Mouse (Mus musculus) myocyte (in vitro differentiated cells): ENCODE measurements around the gene Vdr.

Source experiments
- CEBPB ChIP-seq: IDR thresholded peaks from 2 replicates; pipeline ENCODE4 v1.6.1; 2011; ENCODE audit warnings: mild to moderate bottlenecking, moderate library complexity; ENCODE audit not compliant: poor library complexity, insufficient read depth, severe bottlenecking
- E2F4 ChIP-seq: IDR thresholded peaks from one replicate; pipeline ENCODE4 v1.6.1; 2011; ENCODE audit warnings: mild to moderate bottlenecking, control low read depth, moderate library complexity; ENCODE audit not compliant: insufficient read depth
- MAX ChIP-seq: IDR thresholded peaks from one replicate; pipeline ENCODE4 v1.6.1; 2011; ENCODE audit warnings: low read depth, mild to moderate bottlenecking, control low read depth
- MYOD1 ChIP-seq, 3 experiments: IDR thresholded peaks; one replicate each; pipeline ENCODE4 v1.6.1; 2011; ENCODE audit warnings: control low read depth in 2 of 3, low read depth in 2 of 3, mild to moderate bottlenecking in 2 of 3, moderate library complexity in 1 of 3; ENCODE audit not compliant: insufficient read length in 2 of 3, control insufficient read depth in 1 of 3
- MYOG ChIP-seq, 3 experiments: IDR thresholded peaks; one replicate each; pipeline ENCODE4 v1.6.1; 2011; ENCODE audit warnings: control low read depth in 2 of 3, low read depth in 2 of 3, mild to moderate bottlenecking in 2 of 3; ENCODE audit not compliant: insufficient read length in 2 of 3, control insufficient read depth in 1 of 3, insufficient read depth in 1 of 3
- POLR2A ChIP-seq: IDR thresholded peaks from one replicate; pipeline ENCODE4 v1.6.1; 2011; ENCODE audit warnings: low read depth, mild to moderate bottlenecking, control low read depth, moderate library complexity; ENCODE audit not compliant: insufficient read length
- POLR2AphosphoS2 ChIP-seq: IDR thresholded peaks from one replicate; pipeline ENCODE4 v1.6.1; 2011; ENCODE audit warnings: low read depth, control low read depth; ENCODE audit not compliant: insufficient read length
- SRF ChIP-seq: IDR thresholded peaks from one replicate; pipeline ENCODE4 v1.6.1; 2011; ENCODE audit warnings: low read depth; ENCODE audit not compliant: control insufficient read depth, insufficient read length
- TCF12 ChIP-seq: IDR thresholded peaks from one replicate; pipeline ENCODE4 v1.6.1; 2011; ENCODE audit warnings: mild to moderate bottlenecking, control low read depth; ENCODE audit not compliant: poor library complexity, insufficient read depth, severe bottlenecking
- TCF3 ChIP-seq: IDR thresholded peaks from one replicate; pipeline ENCODE4 v1.6.1; 2011; ENCODE audit warnings: low read depth, control low read depth; ENCODE audit not compliant: insufficient read length
- USF1 ChIP-seq: IDR thresholded peaks from one replicate; pipeline ENCODE4 v1.6.1; 2011; ENCODE audit warnings: low read depth, mild to moderate bottlenecking, control low read depth, moderate library complexity

DNA sequence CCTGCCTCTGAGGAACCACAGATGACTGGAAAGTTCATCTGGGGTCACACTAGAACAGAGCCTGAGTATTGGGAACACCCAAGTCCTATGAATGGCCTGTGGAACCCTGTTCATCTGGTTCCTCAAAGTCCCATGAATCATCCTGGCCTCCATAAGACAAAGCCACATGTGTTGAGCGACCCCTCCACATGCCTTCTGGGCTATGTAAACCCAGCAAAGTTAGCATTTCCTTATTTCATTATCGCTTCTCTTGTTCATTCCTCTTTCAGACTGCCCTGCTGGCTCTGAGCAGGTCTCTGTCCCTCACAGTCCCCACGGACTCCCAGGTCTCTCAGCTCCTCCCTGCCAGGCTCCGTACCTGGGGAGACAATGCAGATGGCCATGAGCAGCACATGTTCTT is 52.0 kb downstream of the Vdr start:
- TF ChIP-seq MYOG (IDR thresholded peaks at IDR 0.05; ENCODE audit: control insufficient read depth in 1 of 3, insufficient read depth in 1 of 3, insufficient read length in 2 of 3, low read depth in 2 of 3) (no peak), POLR2A (no peak), MAX (no peak), MYOD1 (IDR thresholded peaks at IDR 0.05; ENCODE audit: control insufficient read depth in 1 of 3, insufficient read length in 2 of 3, low read depth in 2 of 3) (no peak), SRF (no peak), POLR2AphosphoS2 (no peak), CEBPB (no peak), E2F4 (no peak), TCF12 (no peak), USF1 (no peak), TCF3 (no peak)
